Mouse (Mus musculus): Measurements from ENCODE around the gene Tspan31. TPM values are rescaled to one million over a fixed set of nuclear protein-coding genes. Genes with fewer than 3 reads are reported as not detected.
"Not testable (repeated sequence)": the region's sequence is repeated elsewhere in the genome, so short reads cannot be mapped to it uniquely, and the experiment has no call there.

Tspan31 gene
- total RNA-seq, 2 experiments from 2014 or later: 47.3 to 50.0 TPM

DNA sequence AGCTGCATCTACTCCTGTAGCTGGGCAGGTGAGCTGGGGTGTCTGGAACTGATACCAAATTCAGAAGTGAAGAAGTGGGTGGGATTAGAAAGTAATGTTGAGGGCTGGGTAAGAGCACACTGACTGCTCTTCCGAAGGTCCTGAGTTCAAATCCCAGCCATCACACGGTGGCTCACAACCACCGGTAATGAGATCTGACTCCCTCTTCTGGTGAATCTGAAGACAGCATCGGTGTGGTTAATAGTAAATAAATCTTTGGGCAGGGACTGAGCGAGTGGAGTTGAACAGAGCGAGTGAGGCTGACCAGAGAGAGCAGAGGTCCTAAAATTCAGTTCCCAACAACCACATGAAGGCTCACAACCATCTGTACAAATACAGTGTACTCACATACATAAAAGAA, 15.6 kb upstream of the Tspan31 start:
- intact Hi-C loops (cut with DNase I): no loop called here
- no peak for DNase-seq

DNA sequence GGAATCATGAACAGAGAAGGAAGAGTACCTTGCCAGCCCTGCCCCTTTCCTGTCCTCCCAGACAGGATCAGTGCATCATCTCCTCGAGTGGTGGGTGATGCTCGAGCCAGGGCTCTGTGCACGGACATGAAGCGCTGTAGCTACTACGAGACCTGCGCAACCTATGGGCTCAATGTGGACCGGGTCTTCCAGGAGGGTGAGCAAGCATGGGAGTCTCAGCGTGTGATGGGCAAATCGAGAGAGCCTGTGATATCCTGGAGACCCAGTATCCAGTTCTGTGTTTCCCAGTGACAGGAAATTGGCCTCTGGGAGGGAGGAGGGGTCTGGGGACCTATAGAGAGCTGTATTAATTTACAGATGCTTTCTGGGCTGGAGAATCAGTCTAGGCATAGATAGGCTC, 15.0 kb upstream of the Tspan31 start:
- intact Hi-C loops (cut with DNase I): no loop called here
- DNase-seq: no peak

DNA sequence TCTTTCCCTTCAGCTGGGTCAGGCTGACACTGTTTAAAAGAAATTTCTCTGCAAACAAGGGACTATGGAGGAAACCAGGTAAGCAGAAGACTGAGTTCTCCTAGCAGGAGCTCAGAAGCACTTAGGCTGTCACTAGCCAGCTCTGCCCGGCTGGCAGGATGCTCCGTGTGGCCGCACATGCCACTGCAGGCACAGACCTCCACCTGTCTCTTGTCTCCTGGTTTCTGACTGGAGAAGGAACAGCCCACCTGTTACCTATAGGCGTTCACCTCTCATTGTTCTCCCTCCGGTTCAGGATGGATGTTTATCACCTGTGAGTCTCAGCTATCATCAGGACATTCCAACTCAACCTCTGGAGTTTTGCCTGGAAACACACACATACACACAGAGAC, 13.8 kb upstream of the Tspan31 start:
- intact Hi-C loops (cut with DNase I): no loop called here
- no peak for DNase-seq

GRCm38 (mm10) chr10:127083292-127083914, 13.3 kb upstream of the Tspan31 start:
- intact Hi-C loops (cut with DNase I): no loop called here

DNA sequence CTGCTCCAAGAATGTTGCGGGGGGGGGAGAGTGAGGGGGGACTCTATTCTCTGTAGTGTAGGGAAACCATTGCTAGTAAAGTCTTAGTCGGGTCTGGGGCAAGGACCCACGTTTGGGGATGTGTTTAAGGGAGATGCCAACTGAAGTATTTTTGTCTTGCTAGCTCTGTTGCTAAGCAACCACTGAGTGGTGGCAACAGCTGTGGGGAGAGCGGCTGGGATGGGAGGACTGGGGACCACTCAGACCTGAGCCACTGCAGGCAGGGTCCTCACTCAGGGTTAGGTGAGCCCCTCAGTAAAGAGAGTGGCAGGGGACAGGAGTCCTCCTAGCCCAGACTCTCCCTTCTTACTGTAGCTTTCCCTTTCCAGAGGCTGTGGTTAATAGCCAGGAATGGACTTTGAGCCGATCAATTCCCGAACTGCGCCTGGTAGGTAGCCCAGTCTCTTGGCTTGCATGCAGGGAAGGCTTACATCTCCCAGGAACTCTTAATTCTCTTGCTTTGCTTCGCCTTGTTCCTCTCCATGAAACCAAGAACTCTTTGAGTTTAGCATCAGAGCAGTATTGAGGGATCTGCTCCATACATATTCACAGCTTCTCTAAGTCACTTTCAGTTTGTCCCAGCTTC, 12.0 kb upstream of the Tspan31 start:
- no peak for DNase-seq

More at GRCm38 (mm10) chr10:127083292-127083914, 13.3 kb upstream of the Tspan31 start:
- DNase-seq: no peak

GRCm38 (mm10) chr10:127080901-127081780, 11.1 kb upstream of the Tspan31 start:
- intact Hi-C loops (cut with DNase I): no loop called here
- DNase-seq: peak; percentile 58 to 68

More for the DNA sequence above, 12.0 kb upstream of the Tspan31 start:
- intact Hi-C loops (cut with DNase I): no loop called here

DNA sequence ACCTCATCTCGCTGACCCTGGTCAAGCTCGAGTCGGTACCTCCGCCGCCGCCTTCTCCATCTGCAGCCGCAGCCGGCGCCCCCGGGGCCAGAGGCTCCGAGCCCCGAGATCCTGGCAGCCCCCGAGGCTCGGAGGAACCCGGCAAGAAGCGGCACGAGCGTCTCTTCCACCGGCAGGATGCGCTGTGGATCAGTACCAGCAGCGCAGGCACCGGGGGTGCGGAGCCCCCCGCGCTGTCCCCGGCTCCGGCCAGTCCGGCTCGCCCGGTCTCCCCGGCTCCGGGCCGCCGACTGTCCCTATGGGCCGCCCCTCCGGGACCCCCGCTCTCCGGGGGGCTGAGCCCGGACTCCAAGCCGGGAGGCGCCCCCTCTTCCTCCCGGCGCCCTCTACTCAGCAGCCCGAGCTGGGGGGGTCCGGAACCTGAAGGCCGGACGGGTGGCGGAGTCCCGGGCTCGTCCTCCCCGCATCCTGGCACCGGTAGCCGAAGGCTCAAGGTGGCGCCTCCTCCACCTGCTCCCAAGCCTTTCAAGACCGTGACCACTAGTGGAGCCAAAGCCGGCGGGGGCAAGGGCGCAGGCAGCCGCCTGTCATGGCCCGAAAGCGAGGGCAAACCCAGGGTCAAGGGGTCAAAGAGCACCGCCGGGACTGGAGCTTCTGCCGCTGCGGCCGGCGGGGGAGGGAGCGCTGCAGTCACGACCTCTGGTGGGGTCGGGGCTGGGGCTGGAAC, 9.8 kb upstream of the Tspan31 start:
- intact Hi-C loops (cut with DNase I): no loop called here
- DNase-seq: peak; percentile 35 to 51

- peak; percentile 58 to 65 for DNase-seq
- intact Hi-C loops (cut with DNase I): no loop called here
Observed at GRCm38 (mm10) chr10:127078677-127079575, 8.9 kb upstream of the Tspan31 start.

DNA sequence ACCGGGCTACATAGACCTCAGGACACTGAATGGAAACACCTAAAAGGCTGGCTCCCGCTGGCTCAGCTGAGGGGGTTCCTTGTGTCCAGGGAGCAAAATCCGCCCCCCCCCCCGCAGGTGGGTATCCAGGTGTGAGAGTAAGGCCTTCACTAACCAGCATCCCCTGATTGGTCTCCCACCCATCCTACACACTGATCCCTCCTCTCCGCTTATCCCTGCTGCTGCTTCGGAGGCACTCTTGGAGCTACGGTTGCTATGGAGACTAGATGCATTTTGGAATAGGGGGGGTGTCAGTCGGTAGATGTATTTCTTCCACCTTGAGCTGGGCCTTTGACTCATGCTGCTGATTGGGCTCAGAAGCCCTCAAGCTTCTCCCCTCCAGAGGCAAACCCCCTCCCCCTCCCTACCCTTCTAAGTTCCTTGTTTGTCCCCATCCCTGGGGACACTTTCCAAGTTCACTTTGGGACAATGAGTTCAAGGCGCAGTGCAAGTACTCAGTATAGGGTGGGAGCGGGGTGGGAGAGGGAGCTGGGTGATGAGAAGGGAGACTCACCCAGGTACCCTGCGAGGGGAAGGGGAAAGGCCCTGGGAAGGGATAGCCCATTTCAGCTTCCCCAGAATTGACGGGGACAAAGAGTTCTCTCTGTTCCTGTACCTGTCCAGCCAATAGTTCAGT, 8.1 kb upstream of the Tspan31 start:
- intact Hi-C loops (cut with DNase I): no loop called here
- DNase-seq: no peak

- intact Hi-C loops (cut with DNase I): no loop called here
- DNase-seq: no peak
Observed at GRCm38 (mm10) chr10:127077515-127077914, 7.5 kb upstream of the Tspan31 start.

GRCm38 (mm10) chr10:127076082-127076481, 6.0 kb upstream of the Tspan31 start:
- DNase-seq: no peak
- intact Hi-C loops (cut with DNase I): no loop called here

DNA sequence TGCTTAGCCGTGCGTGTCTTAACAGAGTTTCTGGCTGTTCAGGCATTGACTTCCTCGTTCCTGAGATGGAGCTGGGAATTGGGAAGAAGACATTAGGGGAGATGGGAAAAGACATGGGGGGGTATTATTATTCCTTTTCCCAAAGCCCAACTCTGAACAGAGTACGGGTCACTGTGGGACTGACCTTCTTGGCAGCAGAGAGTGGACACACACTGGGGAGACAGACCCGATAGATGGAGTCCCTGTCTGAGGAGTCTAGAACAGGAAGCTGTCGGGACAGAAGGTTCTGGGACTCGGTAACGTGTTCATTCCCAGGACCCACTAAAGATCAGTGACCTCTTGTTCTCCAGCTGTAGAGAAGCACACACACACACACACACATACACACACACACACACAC, 5.6 kb upstream of the Tspan31 start:
- no peak for DNase-seq
- intact Hi-C loops (cut with DNase I): no loop called here

DNA sequence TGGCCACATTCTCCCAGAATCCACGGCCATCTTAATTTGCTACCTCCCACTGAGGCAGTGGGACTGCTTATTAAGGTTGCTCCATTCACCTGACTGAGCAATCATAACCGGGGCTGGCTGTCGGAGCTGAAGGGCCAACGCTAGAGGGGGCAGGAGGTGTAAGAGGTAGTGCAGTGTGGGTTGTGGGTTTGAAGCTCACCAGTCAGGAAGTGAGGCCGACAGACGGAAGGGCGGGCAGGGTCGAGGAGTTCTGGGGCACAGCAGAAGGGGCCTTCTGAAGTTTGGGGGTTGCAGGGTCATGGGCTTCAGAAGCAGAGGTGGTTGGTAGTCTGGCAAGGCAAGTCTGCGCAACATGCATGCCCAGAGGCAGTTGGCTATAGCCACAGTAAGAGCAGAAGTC, 5.0 kb upstream of the Tspan31 start, which contains the start of gene Agap2:
Agap2 (plus strand) TSS at position 205 of the 400 bp plus-strand sequence.
- no peak for DNase-seq
- intact Hi-C loops (cut with DNase I): no loop called here

- intact Hi-C loops (cut with DNase I): no loop called here
- DNase-seq: no peak
Observed at GRCm38 (mm10) chr10:127073981-127074380, 3.9 kb upstream of the Tspan31 start.

DNA sequence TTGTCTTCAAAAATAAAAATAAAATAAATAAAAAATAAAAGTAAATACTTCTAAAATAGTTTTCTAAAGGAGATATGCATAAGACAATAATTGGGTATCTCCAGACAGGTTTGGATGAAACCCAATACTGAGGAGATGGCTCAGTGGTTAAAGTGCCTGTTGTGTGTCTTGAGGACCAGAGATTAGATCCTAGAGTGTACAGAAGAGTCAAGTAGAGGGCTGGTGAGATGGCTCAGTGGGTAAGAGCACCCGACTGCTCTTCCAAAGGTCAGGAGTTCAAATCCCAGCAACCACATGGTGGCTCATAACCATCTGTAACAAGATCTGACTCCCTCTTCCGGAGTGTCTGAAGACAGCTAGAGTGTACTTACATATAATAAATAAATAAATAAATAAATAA, 2.9 kb upstream of the Tspan31 start:
- DNase-seq; intact Hi-C loops (cut with DNase I): not testable (repeated sequence)

DNA sequence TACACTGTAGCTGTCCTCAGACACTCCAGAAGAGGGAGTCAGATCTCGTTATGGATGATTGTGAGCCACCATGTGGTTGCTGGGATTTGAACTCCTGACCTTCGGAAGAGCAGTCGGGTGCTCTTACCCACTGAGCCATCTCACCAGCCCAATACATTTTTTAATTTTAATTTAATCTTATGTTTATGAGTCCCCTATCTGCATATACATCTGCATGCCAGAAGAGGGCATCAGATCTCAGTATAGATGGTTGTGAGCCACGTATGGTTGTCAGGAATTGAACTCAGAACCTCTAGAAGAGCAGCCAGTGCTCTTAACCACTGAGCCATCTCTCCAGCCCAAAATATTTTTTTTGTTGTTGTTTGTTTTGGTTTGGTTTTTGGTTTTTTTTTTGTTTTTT, 2.2 kb upstream of the Tspan31 start:
- intact Hi-C loops (cut with DNase I); DNase-seq: not testable (repeated sequence)

DNA sequence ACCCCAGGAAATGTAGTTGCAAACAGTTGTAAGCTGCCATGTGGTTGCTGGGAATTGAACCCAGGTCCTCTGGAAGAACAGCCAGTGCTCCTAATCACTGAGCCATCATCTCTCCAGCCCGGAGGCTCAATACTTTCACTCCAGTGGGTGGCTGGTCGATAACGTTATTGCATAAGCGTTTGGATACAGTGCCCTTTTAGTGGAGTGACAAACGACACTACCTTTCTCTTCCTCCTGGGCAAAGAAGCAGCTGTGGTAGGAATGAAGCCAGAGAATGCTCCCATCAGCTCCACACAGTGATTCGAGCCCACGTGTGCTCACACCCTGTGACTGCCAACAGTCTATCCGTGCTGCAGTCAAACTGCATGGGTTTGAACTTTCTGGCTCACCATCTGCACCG, 1.1 kb upstream of the Tspan31 start:
- intact Hi-C loops (cut with DNase I): no loop called here
- DNase-seq: no peak

GRCm38 (mm10) chr10:127069281-127070189, 529 bp downstream of the Tspan31 start:
- no peak for DNase-seq
- intact Hi-C loops (cut with DNase I): no loop called here

All from heart, postnatal 14 days (tissue).